Mouse (Mus musculus): ENCODE measurements at regions not wholly inside any gene's neighbourhood (a gene's known extent, or its start where the extent isn't known, plus 50 kb on each side); places are given as distances from the start of the nearest gene placed in this dataset.

DNA sequence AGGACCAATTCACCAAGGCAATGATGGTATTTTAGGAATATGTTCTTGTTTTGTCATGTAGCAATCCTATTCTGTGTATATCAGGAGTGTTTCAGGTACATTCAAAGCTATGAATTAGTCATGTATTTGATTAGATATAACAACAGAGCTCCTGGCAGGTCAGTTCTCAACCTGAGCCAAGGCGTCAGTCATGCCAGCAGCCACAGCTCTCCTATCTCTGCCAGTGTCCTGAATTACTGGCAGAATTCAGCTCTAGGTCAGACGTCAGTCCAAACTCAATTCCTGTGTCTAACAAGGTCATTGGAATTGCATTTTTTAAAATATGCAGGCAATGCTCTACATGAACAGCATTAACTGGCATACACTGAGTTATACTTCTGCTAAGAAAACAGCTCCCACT, 228.6 kb upstream of the Tet2 start:
- no peak for TF ChIP-seq POLR2A (IDR thresholded peaks at IDR 0.05; ENCODE audit: borderline replicate concordance, insufficient read depth, low read length)
- TF ChIP-seq CTCF (IDR thresholded peaks at IDR 0.05; ENCODE audit: borderline replicate concordance, insufficient read depth, low read depth, low read length) = no peak
- Histone ChIP-seq H3K4me1 (ENCODE audit: control insufficient read depth, insufficient read depth, low read length) (no peaks in the 10 kb centered on the region), H3K4me3 (replicated peaks; ENCODE audit: insufficient read depth, low read depth, low read length) (no peak overlapping the region), H3K27ac (ENCODE audit: insufficient read depth, low read length) (no peak overlapping the region), H3K27me3 (ENCODE audit: control insufficient read depth, insufficient read depth, low read length) (no peaks in the 10 kb centered on the region)
- WGBS = 8% methylated on average over 2 of the region's 2 CpGs
- DNase-seq = no peak

DNA sequence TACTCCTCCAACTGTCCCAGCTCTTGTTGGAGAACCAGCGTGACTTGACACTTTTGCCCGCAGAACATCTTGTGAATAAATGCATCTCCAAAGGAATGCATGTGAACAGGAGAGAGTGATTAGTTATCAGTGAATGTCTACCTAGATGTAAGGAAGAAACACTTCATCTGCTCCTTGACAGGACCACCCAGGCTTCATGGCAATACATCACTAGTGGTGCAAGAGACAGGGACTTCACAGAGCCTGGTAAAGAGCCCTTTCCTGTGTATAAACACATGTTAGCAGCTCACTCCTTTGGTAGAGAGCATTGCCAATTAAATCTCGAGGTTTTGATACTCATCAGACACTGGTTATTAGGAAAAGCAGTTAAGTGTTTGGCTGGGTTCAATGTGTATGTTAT, 229.3 kb upstream of the Tet2 start:
- Histone ChIP-seq H3K27ac (ENCODE audit: insufficient read depth, low read length) (no peak overlapping the region), H3K27me3 (ENCODE audit: control insufficient read depth, insufficient read depth, low read length) (no peaks in the 10 kb centered on the region), H3K4me1 (ENCODE audit: control insufficient read depth, insufficient read depth, low read length) (no peaks in the 10 kb centered on the region), H3K4me3 (replicated peaks; ENCODE audit: insufficient read depth, low read depth, low read length) (no peak overlapping the region)
- TF ChIP-seq POLR2A (IDR thresholded peaks at IDR 0.05; ENCODE audit: borderline replicate concordance, insufficient read depth, low read length) (no peak), CTCF (IDR thresholded peaks at IDR 0.05; ENCODE audit: borderline replicate concordance, insufficient read depth, low read depth, low read length) (no peak)
- DNase-seq = no peak
- 37% methylated on average over 3 of the region's 3 CpGs for WGBS

GRCm38 (mm10) chr3:133776013-133776412, 231.1 kb upstream of the Tet2 start:
- WGBS = 7% methylated on average over 4 of the region's 4 CpGs
- H3K27ac ChIP-seq (ENCODE audit: insufficient read depth, low read length) = no peak overlapping the region
- DNase-seq = no peak
- H3K27me3 ChIP-seq (ENCODE audit: control insufficient read depth, insufficient read depth, low read length) = no peaks in the 10 kb centered on the region
- H3K4me3 ChIP-seq (replicated peaks; ENCODE audit: insufficient read depth, low read depth, low read length) = no peak overlapping the region
- TF ChIP-seq CTCF (IDR thresholded peaks at IDR 0.05; ENCODE audit: borderline replicate concordance, insufficient read depth, low read depth, low read length) = no peak
- no peak for TF ChIP-seq POLR2A (IDR thresholded peaks at IDR 0.05; ENCODE audit: borderline replicate concordance, insufficient read depth, low read length)
- H3K4me1 ChIP-seq (ENCODE audit: control insufficient read depth, insufficient read depth, low read length) = no peaks in the 10 kb centered on the region

DNA sequence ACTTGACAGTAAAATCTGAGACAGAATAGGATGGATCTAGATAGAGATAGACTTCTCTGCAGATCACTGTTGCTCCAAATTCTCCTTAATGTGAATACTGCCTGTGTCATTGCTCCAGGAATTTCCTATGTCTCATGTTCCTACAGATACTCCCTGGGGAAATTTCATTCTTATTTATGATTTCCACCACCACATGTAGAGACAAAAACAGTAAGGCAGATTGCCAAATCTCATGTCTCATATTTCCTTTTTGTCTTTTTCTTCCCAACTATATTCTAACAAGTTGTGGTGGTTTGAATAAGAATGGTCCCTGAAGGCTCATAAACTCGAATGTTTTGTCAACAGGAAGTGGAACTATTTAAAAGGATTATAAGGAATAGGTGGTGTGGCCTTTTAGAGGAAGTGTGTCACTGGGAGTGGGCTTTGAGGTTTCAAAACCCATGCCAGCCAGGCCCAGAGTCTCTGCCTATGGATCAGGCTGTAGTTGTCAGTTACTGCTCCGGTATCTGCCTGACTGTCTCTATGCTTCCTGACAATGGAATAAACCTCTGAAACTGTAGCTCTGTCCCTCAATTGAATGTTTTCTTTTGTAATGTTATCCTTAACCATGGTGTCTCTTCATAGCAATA, 234.3 kb upstream of the Tet2 start:
- no peak overlapping the region for H3K27ac ChIP-seq (ENCODE audit: insufficient read depth, low read length)
- no peaks in the 10 kb centered on the region for H3K4me1 ChIP-seq (ENCODE audit: control insufficient read depth, insufficient read depth, low read length)
- 83% methylated on average over 2 of the region's 2 CpGs for WGBS
- DNase-seq = no peak
- no peaks in the 10 kb centered on the region for H3K27me3 ChIP-seq (ENCODE audit: control insufficient read depth, insufficient read depth, low read length)
- no peak for TF ChIP-seq POLR2A (IDR thresholded peaks at IDR 0.05; ENCODE audit: borderline replicate concordance, insufficient read depth, low read length)
- TF ChIP-seq CTCF (IDR thresholded peaks at IDR 0.05; ENCODE audit: borderline replicate concordance, insufficient read depth, low read depth, low read length) = no peak
- H3K4me3 ChIP-seq (replicated peaks; ENCODE audit: insufficient read depth, low read depth, low read length) = no peak overlapping the region

GRCm38 (mm10) chr3:133783060-133783459, 238.1 kb upstream of the Tet2 start:
- TF ChIP-seq CTCF (IDR thresholded peaks at IDR 0.05; ENCODE audit: borderline replicate concordance, insufficient read depth, low read depth, low read length) (no peak), POLR2A (IDR thresholded peaks at IDR 0.05; ENCODE audit: borderline replicate concordance, insufficient read depth, low read length) (no peak)
- no peak for DNase-seq
- no peak overlapping the region for H3K27ac ChIP-seq (ENCODE audit: insufficient read depth, low read length)
- H3K4me1 ChIP-seq (ENCODE audit: control insufficient read depth, insufficient read depth, low read length) = no peaks in the 10 kb centered on the region
- 93% methylated on average over 1 of the region's 1 CpGs for WGBS
- H3K27me3 ChIP-seq (ENCODE audit: control insufficient read depth, insufficient read depth, low read length) = no peaks in the 10 kb centered on the region
- H3K4me3 ChIP-seq (replicated peaks; ENCODE audit: insufficient read depth, low read depth, low read length) = no peak overlapping the region

DNA sequence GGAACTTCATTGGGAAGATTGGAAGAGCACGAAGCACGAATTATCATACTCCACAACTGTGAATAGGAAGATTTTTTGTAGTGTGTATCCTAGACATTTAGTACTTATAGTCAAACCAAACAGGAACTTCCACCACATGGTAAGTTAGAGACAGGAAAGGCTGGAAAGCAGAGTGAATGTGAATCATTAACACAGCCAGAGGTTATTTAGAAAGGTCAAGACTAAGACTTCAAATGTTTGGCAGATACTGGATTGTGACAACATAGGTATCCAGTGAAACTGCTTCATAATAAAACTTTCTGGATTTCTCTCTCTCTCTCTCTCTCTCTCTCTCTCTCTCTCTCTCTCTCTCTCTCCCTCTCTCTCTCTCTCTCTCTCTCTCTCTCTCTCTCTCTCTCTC, 246.4 kb upstream of the Tet2 start:
- no peak for TF ChIP-seq POLR2A (IDR thresholded peaks at IDR 0.05; ENCODE audit: borderline replicate concordance, insufficient read depth, low read length)
- TF ChIP-seq CTCF (IDR thresholded peaks at IDR 0.05; ENCODE audit: borderline replicate concordance, insufficient read depth, low read depth, low read length) = no peak
- Histone ChIP-seq H3K27me3 (ENCODE audit: control insufficient read depth, insufficient read depth, low read length) (no peaks in the 10 kb centered on the region), H3K4me1 (ENCODE audit: control insufficient read depth, insufficient read depth, low read length) (no peaks in the 10 kb centered on the region), H3K27ac (ENCODE audit: insufficient read depth, low read length) (no peak overlapping the region), H3K4me3 (replicated peaks; ENCODE audit: insufficient read depth, low read depth, low read length) (no peak overlapping the region)
- DNase-seq = no peak
- 92% methylated on average over 2 of the region's 2 CpGs for WGBS

DNA sequence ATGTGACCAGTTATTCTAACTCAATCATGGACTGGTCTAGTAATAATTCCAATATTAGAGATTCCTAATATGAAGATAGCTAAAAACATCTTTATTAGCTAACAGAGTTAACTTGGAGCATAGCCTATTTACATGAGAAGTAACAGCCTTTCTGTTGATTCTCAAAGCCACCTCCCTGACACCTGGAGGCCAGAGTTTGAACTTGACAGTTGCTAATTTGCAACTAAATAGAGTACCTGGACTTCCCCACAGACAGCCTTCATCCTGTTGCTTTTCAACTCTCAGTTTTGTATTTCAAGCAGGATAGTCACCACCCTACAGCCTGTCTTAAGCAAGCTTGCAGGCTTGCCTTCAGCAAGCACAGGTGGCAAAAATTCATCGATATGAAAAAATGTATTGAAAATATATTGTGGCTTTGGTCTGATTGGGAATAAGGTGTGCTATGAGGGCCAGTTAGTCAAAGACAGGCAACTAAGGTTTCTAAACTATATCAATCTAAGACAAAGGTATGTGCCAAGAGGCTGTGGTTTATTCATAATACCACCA, 264.1 kb upstream of the Tet2 start:
- Histone ChIP-seq H3K27ac (ENCODE audit: insufficient read depth, low read length) (no peak overlapping the region), H3K4me1 (ENCODE audit: control insufficient read depth, insufficient read depth, low read length) (no peaks in the 10 kb centered on the region), H3K4me3 (replicated peaks; ENCODE audit: insufficient read depth, low read depth, low read length) (no peak overlapping the region), H3K27me3 (ENCODE audit: control insufficient read depth, insufficient read depth, low read length) (no peaks in the 10 kb centered on the region)
- WGBS = 93% methylated on average over 1 of the region's 1 CpGs
- TF ChIP-seq POLR2A (IDR thresholded peaks at IDR 0.05; ENCODE audit: borderline replicate concordance, insufficient read depth, low read length) = no peak
- TF ChIP-seq CTCF (IDR thresholded peaks at IDR 0.05; ENCODE audit: borderline replicate concordance, insufficient read depth, low read depth, low read length) = no peak
- no peak for DNase-seq

- DNase-seq = no peak
- Histone ChIP-seq H3K27me3 (ENCODE audit: control insufficient read depth, insufficient read depth, low read length) (no peaks in the 10 kb centered on the region), H3K27ac (ENCODE audit: insufficient read depth, low read length) (no peak overlapping the region), H3K4me3 (replicated peaks; ENCODE audit: insufficient read depth, low read depth, low read length) (no peak overlapping the region), H3K4me1 (ENCODE audit: control insufficient read depth, insufficient read depth, low read length) (no peaks in the 10 kb centered on the region)
- no peak for TF ChIP-seq CTCF (IDR thresholded peaks at IDR 0.05; ENCODE audit: borderline replicate concordance, insufficient read depth, low read depth, low read length)
- no peak for TF ChIP-seq POLR2A (IDR thresholded peaks at IDR 0.05; ENCODE audit: borderline replicate concordance, insufficient read depth, low read length)
- 88% methylated on average over 4 of the region's 4 CpGs for WGBS
Observed at GRCm38 (mm10) chr3:133818966-133819700, 274.2 kb upstream of the Tet2 start.
